Mouse (Mus musculus): ENCODE measurements around the gene Ddost.

GRCm38 (mm10) chr4:138352692-138353091, 48.2 kb downstream of the Ddost start:
- TF ChIP-seq CTCF (IDR thresholded peaks at IDR 0.05; ENCODE audit: extremely low read depth, insufficient read length, insufficient replicate concordance, low read depth, low read length) (no peak), POLR2A (IDR thresholded peaks at IDR 0.05; ENCODE audit: low read depth, low read length) (no peak)

All from small intestine, adult 2 months (tissue).